Mouse (Mus musculus): ENCODE data around the gene Fgf15. TPM values are rescaled to one million over a fixed set of nuclear protein-coding genes. Genes with fewer than 3 reads are reported as not detected.
"Not testable (repeated sequence)": the region's sequence is repeated elsewhere in the genome, so short reads cannot be mapped to it uniquely, and the experiment has no call there.

Gene Fgf15
- polyA plus RNA-seq, 1 experiment from 2014 or later: not detected

DNA sequence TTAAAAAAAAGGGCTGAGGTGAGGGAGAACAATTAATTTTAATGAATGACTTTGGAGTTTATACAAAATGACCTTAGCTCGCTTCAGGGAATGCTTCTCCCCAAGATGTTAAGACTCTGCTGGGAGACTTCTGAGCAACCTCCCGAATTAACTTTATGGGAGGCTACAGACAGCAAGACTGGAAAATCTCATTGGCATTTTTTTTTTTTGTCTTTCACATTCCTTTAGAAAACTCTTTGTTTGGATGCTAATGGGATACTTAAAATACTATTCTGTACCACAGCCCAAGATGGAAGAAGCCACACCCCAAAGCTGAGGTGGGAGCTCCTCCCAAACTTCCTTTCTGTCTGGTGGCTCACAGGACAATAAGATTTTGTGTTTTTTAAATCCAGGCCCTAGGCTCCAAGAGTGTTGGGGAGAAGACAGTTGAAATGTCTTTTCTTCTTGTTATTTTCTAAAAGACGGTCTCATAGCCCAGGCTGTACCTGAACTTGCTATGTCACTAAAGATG lies 32.1 kb upstream of the Fgf15 start:
- no peak for ATAC-seq (ENCODE audit: borderline replicate concordance, extremely low read depth, low FRiP score, low TSS enrichment)
- no peak overlapping the region for H3K27ac ChIP-seq
- no peak overlapping the region for H3K4me3 ChIP-seq
- H3K9ac ChIP-seq: no peak overlapping the region
- H3K9me3 ChIP-seq: no peaks in the 10 kb centered on the region
- peaks cover 12% of the 10 kb centered on the region for H3K4me1 ChIP-seq
- H3K36me3 ChIP-seq: no peaks in the 10 kb centered on the region
- 49% methylated on average over 3 of the region's 3 CpGs for WGBS
- H3K4me2 ChIP-seq: no peak overlapping the region
- peaks cover 71% of the 10 kb centered on the region for H3K27me3 ChIP-seq

DNA sequence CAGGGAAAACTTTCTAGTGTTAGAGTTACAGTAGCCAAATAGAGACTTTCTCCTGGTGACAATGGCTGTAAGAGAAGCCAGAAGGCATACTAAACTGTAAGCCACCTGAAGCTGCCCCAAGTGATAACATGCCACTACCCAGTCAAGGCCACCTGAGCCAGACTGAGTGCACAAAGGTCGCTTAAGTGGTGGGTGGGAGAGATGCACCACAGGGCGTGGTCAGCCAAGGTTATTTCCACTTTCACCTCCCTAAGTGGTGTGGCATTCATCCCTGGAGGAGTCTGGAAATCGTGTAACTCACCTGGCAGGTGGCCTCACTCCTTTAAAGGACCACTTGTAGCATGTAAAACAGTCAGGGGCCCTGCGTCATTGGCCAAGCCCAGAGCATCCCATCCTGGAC lies 29.2 kb upstream of the Fgf15 start:
- Histone ChIP-seq H3K4me1 (no peaks in the 10 kb centered on the region), H3K4me2 (no peak overlapping the region), H3K9me3 (no peaks in the 10 kb centered on the region), H3K36me3 (no peaks in the 10 kb centered on the region), H3K27ac (no peak overlapping the region), H3K27me3 (peaks cover 42% of the 10 kb centered on the region), H3K4me3 (no peak overlapping the region), H3K9ac (no peak overlapping the region)
- no peak; the same call in 1 of the 2 replicates for ATAC-seq (ENCODE audit: borderline replicate concordance, extremely low read depth, low FRiP score, low TSS enrichment)
- 37% methylated on average over 4 of the region's 4 CpGs for WGBS

DNA sequence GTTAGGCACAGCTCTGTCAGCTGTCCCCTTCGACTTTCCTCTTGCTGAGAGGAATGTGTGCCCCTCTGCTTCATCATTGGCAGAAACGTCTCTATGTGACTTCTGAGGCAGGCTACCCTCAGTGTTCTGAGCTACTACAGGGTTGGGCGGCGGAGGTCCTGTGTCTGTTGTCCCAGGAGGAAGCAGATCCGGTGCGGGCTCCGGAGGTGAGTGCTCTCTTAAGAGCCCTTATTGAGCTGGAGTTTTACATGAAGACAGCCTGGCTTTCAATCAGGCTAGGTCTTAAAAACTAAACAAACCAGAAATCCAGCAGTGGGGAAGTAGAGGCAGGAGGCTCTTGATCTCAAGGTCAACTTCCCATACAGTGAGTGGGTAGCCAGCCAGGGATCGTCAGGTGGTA lies 28.7 kb upstream of the Fgf15 start:
- Histone ChIP-seq H3K4me1 (no peaks in the 10 kb centered on the region), H3K9ac (no peak overlapping the region), H3K4me3 (no peak overlapping the region), H3K4me2 (no peak overlapping the region), H3K36me3 (no peaks in the 10 kb centered on the region), H3K9me3 (no peaks in the 10 kb centered on the region), H3K27me3 (peaks cover 37% of the 10 kb centered on the region), H3K27ac (no peak overlapping the region)
- WGBS: 47% methylated on average over 8 of the region's 8 CpGs
- ATAC-seq (ENCODE audit: borderline replicate concordance, extremely low read depth, low FRiP score, low TSS enrichment): no peak

DNA sequence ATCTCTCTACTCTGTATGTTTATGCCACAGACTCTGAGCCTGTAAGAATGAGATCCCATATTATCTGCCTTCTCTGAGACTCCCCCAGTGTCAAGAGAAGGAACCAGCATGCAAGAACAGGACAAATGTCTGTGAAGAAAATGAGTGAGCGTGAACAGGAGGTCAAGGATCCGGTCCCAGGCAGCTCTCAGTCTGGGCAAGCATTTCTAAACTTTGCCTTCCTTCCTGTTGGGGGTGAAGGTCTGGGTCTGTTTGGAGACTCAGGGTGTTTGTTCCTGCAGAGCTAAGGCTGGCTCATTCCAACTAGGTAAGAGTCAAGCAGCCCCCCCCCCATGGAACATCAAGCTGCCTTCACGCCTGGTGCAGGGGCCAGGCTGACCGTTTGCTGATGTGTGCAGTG lies 23.9 kb upstream of the Fgf15 start:
- WGBS: 29% methylated on average over 4 of the region's 4 CpGs
- ATAC-seq (ENCODE audit: borderline replicate concordance, extremely low read depth, low FRiP score, low TSS enrichment): no peak

DNA sequence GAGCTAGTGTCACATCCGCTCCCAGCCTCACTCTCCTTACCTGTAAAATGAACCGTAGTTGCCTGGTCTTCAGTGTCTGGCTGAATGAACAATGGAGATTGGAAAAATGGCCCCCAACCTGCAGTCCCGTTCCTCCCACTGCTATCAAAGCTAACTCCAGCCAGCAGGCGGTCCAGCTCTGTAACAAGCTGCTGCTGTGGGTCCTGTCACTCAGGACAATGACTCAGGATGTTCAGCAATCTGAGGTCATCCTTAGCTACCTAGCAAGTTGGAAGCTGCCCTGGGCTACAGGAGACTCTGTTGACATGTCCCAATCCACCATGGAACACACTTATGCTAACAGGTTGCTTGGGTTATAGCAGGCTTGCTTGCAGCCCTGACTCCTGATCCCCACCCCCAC lies 23.2 kb upstream of the Fgf15 start:
- H3K4me2 ChIP-seq: no peak overlapping the region
- H3K27me3 ChIP-seq: no peaks in the 10 kb centered on the region
- ATAC-seq (ENCODE audit: borderline replicate concordance, extremely low read depth, low FRiP score, low TSS enrichment): no peak
- H3K4me3 ChIP-seq: no peak overlapping the region
- WGBS: 72% methylated on average over 4 of the region's 4 CpGs
- no peaks in the 10 kb centered on the region for H3K4me1 ChIP-seq
- no peaks in the 10 kb centered on the region for H3K36me3 ChIP-seq
- H3K9ac ChIP-seq: no peak overlapping the region
- no peak overlapping the region for H3K27ac ChIP-seq
- H3K9me3 ChIP-seq: no peaks in the 10 kb centered on the region

More for the DNA sequence above, 23.9 kb upstream of the Fgf15 start:
- H3K27ac ChIP-seq: peak overlapping the region; percentile 14; the same call in 1 of the 2 replicates
- no peaks in the 10 kb centered on the region for H3K36me3 ChIP-seq
- H3K4me1 ChIP-seq: no peaks in the 10 kb centered on the region
- no peak overlapping the region for H3K9ac ChIP-seq
- H3K4me3 ChIP-seq: no peak overlapping the region
- H3K4me2 ChIP-seq: no peak overlapping the region
- no peaks in the 10 kb centered on the region for H3K9me3 ChIP-seq
- no peaks in the 10 kb centered on the region; the same call in 1 of the 2 replicates for H3K27me3 ChIP-seq

DNA sequence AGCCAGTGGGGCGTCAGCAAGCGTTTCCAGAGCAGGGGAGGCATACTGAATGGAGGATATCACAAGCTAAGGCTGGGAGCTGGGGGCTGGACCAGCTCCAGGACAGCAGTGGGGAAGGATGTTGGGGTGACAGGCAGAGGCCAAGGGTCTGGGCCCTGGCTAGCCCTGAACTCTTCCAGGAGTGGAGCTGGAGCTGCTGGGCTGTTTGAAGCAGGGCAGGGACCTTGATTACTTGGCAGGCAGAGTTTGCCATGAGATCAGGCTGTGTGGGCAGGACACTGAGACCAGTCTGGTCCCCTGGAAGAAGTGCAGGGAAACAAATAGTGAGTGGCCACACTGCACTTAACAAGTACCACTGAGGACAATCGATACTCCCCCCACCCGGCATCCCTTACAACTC lies 22.1 kb upstream of the Fgf15 start:
- no peak overlapping the region for H3K4me2 ChIP-seq
- no peaks in the 10 kb centered on the region for H3K27me3 ChIP-seq
- no peaks in the 10 kb centered on the region for H3K9me3 ChIP-seq
- no peaks in the 10 kb centered on the region for H3K4me1 ChIP-seq
- H3K4me3 ChIP-seq: no peak overlapping the region
- H3K27ac ChIP-seq: no peak overlapping the region
- H3K9ac ChIP-seq: no peak overlapping the region
- H3K36me3 ChIP-seq: no peaks in the 10 kb centered on the region
- no peak for ATAC-seq (ENCODE audit: borderline replicate concordance, extremely low read depth, low FRiP score, low TSS enrichment)
- WGBS: 59% methylated on average over 4 of the region's 4 CpGs

DNA sequence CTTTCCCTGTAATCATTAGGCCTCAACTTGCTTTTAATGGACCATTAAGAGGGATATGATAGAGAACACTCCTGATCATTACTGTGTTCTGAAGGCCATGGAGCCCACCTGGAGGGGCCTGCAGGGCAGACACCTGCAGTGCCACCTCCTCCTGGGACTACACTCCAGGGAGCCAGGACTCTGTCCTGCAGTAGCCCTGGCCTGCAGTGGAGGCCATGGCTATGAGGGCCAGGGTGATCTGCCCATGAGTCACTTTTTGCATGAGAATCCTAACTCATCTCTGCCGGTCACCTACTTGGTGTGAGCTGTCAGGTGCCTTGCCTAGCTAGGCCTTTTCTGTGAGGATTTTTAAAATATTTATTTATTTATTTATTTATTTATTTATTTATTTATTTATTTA lies 17.9 kb upstream of the Fgf15 start:
- no peak for ATAC-seq (ENCODE audit: borderline replicate concordance, extremely low read depth, low FRiP score, low TSS enrichment)
- Histone ChIP-seq H3K4me2 (no peak overlapping the region), H3K27ac (no peak overlapping the region), H3K4me3 (no peak overlapping the region), H3K36me3 (no peaks in the 10 kb centered on the region), H3K27me3 (no peaks in the 10 kb centered on the region), H3K9ac (no peak overlapping the region), H3K4me1 (no peaks in the 10 kb centered on the region), H3K9me3 (no peaks in the 10 kb centered on the region)
- 96% methylated on average over 1 of the region's 1 CpGs for WGBS

DNA sequence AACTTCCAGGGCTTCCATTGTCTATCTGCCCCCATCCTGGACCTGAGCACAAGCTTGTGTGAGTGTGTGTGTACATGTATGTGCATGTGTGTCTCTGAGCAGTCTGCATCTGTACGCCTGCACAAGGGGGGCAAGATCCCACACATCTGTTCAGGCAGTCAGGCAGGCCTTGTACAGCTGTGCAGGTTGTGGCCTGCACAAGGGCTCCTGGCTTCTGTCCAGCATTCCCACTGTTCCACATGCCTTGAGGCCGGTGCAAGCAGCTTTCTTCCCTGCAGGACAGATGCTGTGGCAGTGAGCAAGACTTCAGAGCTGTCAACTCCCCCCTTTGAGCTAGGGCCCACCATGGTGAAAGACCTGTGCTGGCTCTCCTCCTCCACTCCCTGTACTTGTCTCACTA lies 13.2 kb upstream of the Fgf15 start:
- Histone ChIP-seq H3K4me3 (no peak overlapping the region), H3K36me3 (no peaks in the 10 kb centered on the region), H3K27ac (no peak overlapping the region), H3K4me2 (no peak overlapping the region), H3K4me1 (no peaks in the 10 kb centered on the region), H3K9me3 (no peaks in the 10 kb centered on the region), H3K27me3 (no peaks in the 10 kb centered on the region; the same call in 1 of the 2 replicates), H3K9ac (no peak overlapping the region)
- 14% methylated on average over 2 of the region's 2 CpGs for WGBS
- no peak for ATAC-seq (ENCODE audit: borderline replicate concordance, extremely low read depth, low FRiP score, low TSS enrichment)

DNA sequence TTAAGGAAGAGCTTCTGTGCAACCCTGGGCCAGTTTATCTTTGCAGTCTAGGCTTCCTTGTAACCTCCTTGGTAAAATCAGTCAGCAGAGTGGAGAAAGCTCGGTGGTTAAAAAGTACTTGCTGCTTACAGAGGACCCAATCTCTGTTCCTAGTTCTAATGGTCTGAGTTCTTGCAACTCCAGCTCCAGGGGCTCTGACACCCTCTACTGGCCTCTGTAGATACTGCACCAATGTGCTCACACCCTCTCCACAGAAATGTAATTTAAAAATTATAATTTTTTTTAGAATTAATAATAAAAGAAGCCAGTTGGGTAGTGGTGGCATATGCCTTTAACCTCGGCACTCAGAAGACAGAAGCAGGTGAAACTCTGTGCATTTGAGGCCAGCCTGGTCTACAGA lies 8.7 kb upstream of the Fgf15 start:
- no peak overlapping the region for H3K4me3 ChIP-seq
- 0 out of 2 replicates have a peak, but pooled peaks cover 4% of the 10 kb centered on the region for H3K4me1 ChIP-seq
- ATAC-seq (ENCODE audit: borderline replicate concordance, extremely low read depth, low FRiP score, low TSS enrichment): no peak
- no peaks in the 10 kb centered on the region for H3K36me3 ChIP-seq
- H3K4me2 ChIP-seq: no peak overlapping the region
- H3K9me3 ChIP-seq: no peaks in the 10 kb centered on the region
- H3K27ac ChIP-seq: no peak overlapping the region
- WGBS: 75% methylated on average over 2 of the region's 2 CpGs
- peaks cover 20% of the 10 kb centered on the region for H3K27me3 ChIP-seq
- H3K9ac ChIP-seq: no peak overlapping the region

DNA sequence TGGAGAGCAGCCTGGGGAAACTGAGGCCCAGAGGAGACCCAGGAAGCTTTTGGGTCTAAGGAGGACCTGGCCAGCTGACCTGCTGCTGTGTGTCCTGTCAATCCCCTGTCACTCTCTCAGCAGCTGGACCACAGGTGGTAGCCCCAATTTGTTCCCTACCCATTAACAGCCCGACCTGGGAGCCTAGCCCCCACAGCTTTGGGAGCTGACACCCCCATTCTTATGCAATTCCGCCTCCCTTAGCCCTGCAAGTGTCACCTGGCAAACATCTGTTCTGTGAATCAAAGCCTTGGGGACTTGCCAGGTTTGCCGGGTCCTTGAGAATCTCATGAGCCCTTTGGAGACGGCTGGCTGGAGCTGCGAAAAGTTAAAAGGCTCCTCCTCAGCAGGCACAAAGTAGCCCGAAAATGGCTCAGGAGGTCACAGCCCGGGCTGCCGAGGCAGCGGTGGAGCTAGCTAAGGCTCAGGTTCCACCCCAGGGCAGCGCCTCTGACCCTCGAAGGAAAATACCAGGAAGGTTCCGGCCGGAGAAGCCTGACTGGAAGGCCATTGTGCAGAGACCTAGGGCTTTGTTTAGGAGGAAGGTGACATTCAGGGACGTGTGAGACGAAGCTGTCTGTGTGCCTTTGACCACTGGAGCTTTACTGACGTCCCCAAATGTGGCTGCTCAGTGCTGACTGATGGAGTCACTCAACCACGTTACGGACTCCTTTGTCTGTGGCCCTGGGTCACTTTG lies 7.6 kb upstream of the Fgf15 start:
- no peaks in the 10 kb centered on the region for H3K9me3 ChIP-seq
- no peak overlapping the region for H3K27ac ChIP-seq
- peaks cover 21% of the 10 kb centered on the region for H3K27me3 ChIP-seq
- H3K36me3 ChIP-seq: no peaks in the 10 kb centered on the region
- no peak for ATAC-seq (ENCODE audit: borderline replicate concordance, extremely low read depth, low FRiP score, low TSS enrichment)
- 0 out of 2 replicates have a peak, but pooled peaks cover 4% of the 10 kb centered on the region for H3K4me1 ChIP-seq
- 6% methylated on average over 18 of the region's 18 CpGs for WGBS
- no peak overlapping the region for H3K4me3 ChIP-seq
- no peak overlapping the region for H3K9ac ChIP-seq
- H3K4me2 ChIP-seq: 0 out of 2 replicates have a peak overlapping the region, but pooled peaks have one; percentile 4

DNA sequence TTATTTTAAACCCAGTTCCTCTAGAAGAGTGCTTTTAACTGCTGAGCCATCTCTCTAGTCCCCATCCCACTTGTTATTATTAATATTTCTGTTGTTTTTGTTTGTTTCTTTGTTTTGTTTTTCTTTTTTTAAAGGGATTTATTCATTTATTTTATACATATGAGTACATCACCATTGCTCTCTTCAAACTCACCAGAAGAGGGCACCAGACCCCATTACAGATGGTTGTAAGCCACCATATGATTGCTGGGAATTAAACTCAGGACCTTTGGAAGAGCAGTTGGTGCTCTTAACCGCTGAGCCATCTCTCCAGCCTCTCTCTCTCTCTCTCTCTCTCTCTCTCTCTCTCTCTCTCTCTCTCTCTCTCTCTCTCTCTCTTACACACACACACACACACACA lies 5.7 kb upstream of the Fgf15 start:
- ATAC-seq (ENCODE audit: borderline replicate concordance, extremely low read depth, low FRiP score, low TSS enrichment); H3K9ac ChIP-seq; H3K9me3 ChIP-seq; H3K4me3 ChIP-seq; H3K4me2 ChIP-seq; H3K27ac ChIP-seq; H3K36me3 ChIP-seq: not testable (repeated sequence)
- WGBS: 100% methylated on average over 1 of the region's 1 CpGs
- H3K4me1 ChIP-seq: peaks cover 12% of the 10 kb centered on the region
- peaks cover 38% of the 10 kb centered on the region for H3K27me3 ChIP-seq

DNA sequence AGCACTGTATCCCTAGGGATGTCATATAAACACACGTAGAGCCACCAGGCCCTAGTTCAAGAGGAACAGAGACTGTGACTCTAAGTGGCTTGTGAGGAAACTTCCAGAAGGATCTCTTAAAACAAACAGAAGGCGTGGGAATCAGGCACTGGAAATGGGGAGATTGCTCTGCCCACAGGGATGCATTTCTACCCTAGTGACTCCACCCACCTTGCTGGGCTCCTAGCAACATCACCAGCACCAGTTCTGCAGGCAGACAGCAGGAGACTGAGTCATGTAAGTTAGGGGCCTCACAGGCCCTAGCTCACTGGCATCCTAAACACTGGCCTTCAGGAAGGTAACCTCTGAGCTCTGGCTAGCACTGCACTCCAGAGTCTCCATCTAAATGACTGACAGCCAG lies 4.5 kb upstream of the Fgf15 start:
- no peak overlapping the region for H3K4me2 ChIP-seq
- no peak overlapping the region for H3K4me3 ChIP-seq
- 70% methylated on average over 2 of the region's 2 CpGs for WGBS
- no peaks in the 10 kb centered on the region for H3K36me3 ChIP-seq
- no peak overlapping the region for H3K27ac ChIP-seq
- H3K9me3 ChIP-seq: no peaks in the 10 kb centered on the region
- H3K4me1 ChIP-seq: peaks cover 24% of the 10 kb centered on the region
- ATAC-seq (ENCODE audit: borderline replicate concordance, extremely low read depth, low FRiP score, low TSS enrichment): no peak
- H3K27me3 ChIP-seq: peaks cover 50% of the 10 kb centered on the region
- H3K9ac ChIP-seq: no peak overlapping the region

All from lung, embryonic 15.5 days (tissue).